In genomic region chr11:32619257-32619816, GRCm38 (mm10) we compare ENCODE assay signal across 8 mouse cellular contexts. TPM values are rescaled to one million over a fixed set of nuclear protein-coding genes. Genes with fewer than 3 reads are reported as not detected.
DNase-seq lines count a peak whose midpoint lies in the region; ATAC-seq lines count a peak whose summit lies in the region.

No protein-coding gene starts in this region.

- no peaks in the 10 kb centered on the region for H3K27me3 ChIP-seq in embryonic facial prominence, embryonic 13.5 days
- H3K27me3 ChIP-seq in limb, embryonic 11.5 days (ENCODE audit: control insufficient read depth, insufficient read depth, low read length) = no peaks in the 10 kb centered on the region
- no peaks in the 10 kb centered on the region for H3K27me3 ChIP-seq in midbrain, embryonic 11.5 days (ENCODE audit: control insufficient read depth, insufficient read depth, low read length)

- peaks cover 31% of the 10 kb centered on the region for H3K4me1 ChIP-seq in embryonic facial prominence, embryonic 13.5 days
- peaks cover 13% of the 10 kb centered on the region for H3K4me1 ChIP-seq in limb, embryonic 11.5 days (ENCODE audit: control insufficient read depth, insufficient read depth, low read length)
- H3K4me1 ChIP-seq in midbrain, embryonic 11.5 days (ENCODE audit: control insufficient read depth, insufficient read depth, low read length) = peaks cover 3% of the 10 kb centered on the region; the same call in 1 of the 2 replicates

- intact Hi-C loops in heart, postnatal 25 days (cut with DNase I) = no loop called here

- peak; percentile 65 for DNase-seq in cerebellum, adult 11-12 months
- peak; percentile 61 for DNase-seq in heart, postnatal 25 days (ENCODE audit: low spot score)
- peak; percentile 38 for DNase-seq in limb, embryonic 11.5 days (ENCODE audit: low spot score)
- peak; percentile 82 for DNase-seq in midbrain, embryonic 11.5 days (ENCODE audit: low spot score, missing footprints)
- DNase-seq in ovary, postnatal 36 days (ENCODE audit: low spot score) = no peak

- 0 out of 2 replicates have a peak overlapping the region, but pooled peaks have one; percentile 32 for H3K9ac ChIP-seq in embryonic facial prominence, embryonic 13.5 days
- no peak overlapping the region for H3K9ac ChIP-seq in limb, embryonic 11.5 days (ENCODE audit: low read length)
- no peak overlapping the region for H3K9ac ChIP-seq in midbrain, embryonic 11.5 days (ENCODE audit: low read length)

- ATAC-seq in cerebellum, adult (ENCODE audit: insufficient number of reproducible peaks, low FRiP score, low TSS enrichment) = no peak
- peak; percentile 42 for ATAC-seq in CD4-positive, CD25-positive, alpha-beta regulatory T cell, adult 4 months
- ATAC-seq in embryonic facial prominence, embryonic 13.5 days (ENCODE audit: insufficient number of reproducible peaks, insufficient read depth, low FRiP score, low TSS enrichment, low read depth) = no peak
- peak; percentile 22; the same call in 1 of the 2 replicates for ATAC-seq in limb, embryonic 11.5 days (ENCODE audit: insufficient number of reproducible peaks, low FRiP score, low TSS enrichment, low read depth)
- ATAC-seq in midbrain, embryonic 11.5 days (ENCODE audit: low FRiP score) = no peak

- WGBS in embryonic facial prominence, embryonic 13.5 days = 32% methylated on average over 8 of the region's 8 CpGs
- 42% methylated on average over 8 of the region's 8 CpGs for WGBS in limb, embryonic 11.5 days
- 76% methylated on average over 8 of the region's 8 CpGs for WGBS in midbrain, embryonic 11.5 days

- no peak overlapping the region for H3K4me2 ChIP-seq in embryonic facial prominence, embryonic 13.5 days
- no peak overlapping the region for H3K4me2 ChIP-seq in limb, embryonic 11.5 days (ENCODE audit: low read depth, severe bottlenecking)
- no peak overlapping the region for H3K4me2 ChIP-seq in midbrain, embryonic 11.5 days

- no peaks in the 10 kb centered on the region for H3K9me3 ChIP-seq in embryonic facial prominence, embryonic 13.5 days
- no peaks in the 10 kb centered on the region for H3K9me3 ChIP-seq in limb, embryonic 11.5 days (ENCODE audit: control insufficient read depth, low read length)
- H3K9me3 ChIP-seq in midbrain, embryonic 11.5 days (ENCODE audit: control insufficient read depth, low read length) = no peaks in the 10 kb centered on the region

- H3K27ac ChIP-seq in embryonic facial prominence, embryonic 13.5 days = peak overlapping the region; percentile 51
- H3K27ac ChIP-seq in limb, embryonic 11.5 days (replicated peaks; ENCODE audit: low read depth, low read length) = peak overlapping the region; percentile 52; the same call in 1 of the 2 replicates
- no peak overlapping the region for H3K27ac ChIP-seq in midbrain, embryonic 11.5 days (ENCODE audit: low read depth, low read length)

- no peak overlapping the region for H3K4me3 ChIP-seq in embryonic facial prominence, embryonic 13.5 days
- H3K4me3 ChIP-seq in limb, embryonic 11.5 days (ENCODE audit: low read depth, low read length) = no peak overlapping the region
- H3K4me3 ChIP-seq in midbrain, embryonic 11.5 days (ENCODE audit: low read depth, low read length) = no peak overlapping the region

- H3K36me3 ChIP-seq in embryonic facial prominence, embryonic 13.5 days = 0 out of 2 replicates have a peak, but pooled peaks cover 3% of the 10 kb centered on the region
- H3K36me3 ChIP-seq in limb, embryonic 11.5 days (ENCODE audit: control insufficient read depth, insufficient read depth, low read length) = no peaks in the 10 kb centered on the region; the same call in 1 of the 2 replicates
- no peaks in the 10 kb centered on the region for H3K36me3 ChIP-seq in midbrain, embryonic 11.5 days (ENCODE audit: control insufficient read depth, insufficient read depth, low read length)

RNA-seq across cellular contexts. Expression of gene Fbxw11, which starts 23.2 kb away (rescaled TPM):
- polyA plus RNA-seq in CD4-positive, CD25-positive, alpha-beta regulatory T cell, adult 4 months (2017; shearing (Covaris generic)) = 10 to 100 TPM; 20.0 to 20.6 TPM
- polyA plus RNA-seq in embryonic facial prominence, embryonic 13.5 days (2015; fragmentation: Nextera tagmentation; extraction: Ambion mirVana) = 68.7 and 73.4 TPM in 2 replicates
- 10 to 100 TPM; 50.1 to 51.0 TPM for total RNA-seq in heart, postnatal 25 days (2021)
- 89.4 and 92.6 TPM in 2 replicates for polyA plus RNA-seq in limb, embryonic 11.5 days (2014; fragmentation: Nextera tagmentation; extraction: Ambion mirVana)
- 104 TPM in 2 replicates for polyA plus RNA-seq in midbrain, embryonic 11.5 days (2014; fragmentation: Nextera tagmentation; extraction: Ambion mirVana)

Comparison
In these comparisons a context has a peak if more than half of its experiments do, and no peak if none do; other contexts are left out.
1. ATAC-seq: peak in CD4-positive, CD25-positive, alpha-beta regulatory T cell, adult 4 months (single experiment) and limb, embryonic 11.5 days (single experiment); none in cerebellum, adult (single experiment), embryonic facial prominence, embryonic 13.5 days (single experiment) and midbrain, embryonic 11.5 days (single experiment).